Mouse (Mus musculus): ENCODE measurements around the gene Lgr4. TPM values are rescaled to one million over a fixed set of nuclear protein-coding genes. Genes with fewer than 3 reads are reported as not detected.

Lgr4 gene
- polyA plus RNA-seq, 1 experiment: 0.02 TPM

DNA sequence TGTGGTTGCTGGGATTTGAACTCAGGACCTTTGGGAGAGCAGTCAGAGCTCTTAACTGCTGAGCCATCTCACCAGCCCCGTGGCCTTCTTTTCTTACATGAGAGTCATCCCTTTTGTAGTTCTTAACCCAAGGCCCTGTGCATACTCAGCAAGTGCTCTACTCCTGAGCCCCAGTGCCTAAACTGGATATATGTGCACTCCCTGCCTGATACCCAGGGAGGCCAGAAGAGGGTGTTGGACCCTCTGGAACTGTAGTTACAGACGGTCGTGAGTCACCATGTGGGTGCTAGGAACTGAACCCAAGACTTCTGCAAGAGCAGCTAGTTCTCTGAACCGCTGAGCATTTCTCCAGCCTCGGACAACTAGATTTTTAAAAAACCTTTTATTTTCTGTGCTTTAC is 12.9 kb downstream of the Lgr4 start:
- H3K27me3 ChIP-seq (replicated peaks): peaks cover 4% of the 10 kb centered on the region
- peaks cover 17% of the 10 kb centered on the region for H3K4me1 ChIP-seq
- no peaks in the 10 kb centered on the region for H3K9me3 ChIP-seq
- TF ChIP-seq GATA1 (IDR thresholded peaks at IDR 0.05; ENCODE audit: borderline replicate concordance, low read length): no peak
- no peak for TF ChIP-seq FLI1 (IDR thresholded peaks at IDR 0.05; ENCODE audit: low read length)
- no peak overlapping the region for H3K4me3 ChIP-seq (replicated peaks)
- no peaks in the 10 kb centered on the region for H3K36me3 ChIP-seq (replicated peaks; ENCODE audit: low read length)

DNA sequence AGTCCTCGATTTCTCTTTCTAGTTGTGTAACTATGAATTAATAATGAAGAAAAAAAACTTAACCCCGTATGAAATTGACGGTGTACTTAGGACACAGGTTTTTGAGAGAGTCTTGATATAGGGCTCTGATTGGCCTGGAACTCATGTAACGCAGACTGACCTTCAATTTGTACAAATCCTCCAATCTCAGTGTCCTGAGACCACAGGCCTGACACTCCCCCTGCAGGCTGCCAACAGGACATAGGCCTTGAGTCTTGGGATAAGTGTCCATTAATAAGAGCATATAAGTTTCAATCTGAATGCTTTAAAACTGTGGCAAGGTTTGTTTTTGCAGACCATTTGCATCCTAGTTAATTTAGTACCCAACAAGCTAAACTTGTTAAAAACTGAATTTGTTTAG is 13.3 kb downstream of the Lgr4 start:
- TF ChIP-seq FLI1 (IDR thresholded peaks at IDR 0.05; ENCODE audit: low read length) (no peak), GATA1 (IDR thresholded peaks at IDR 0.05; ENCODE audit: borderline replicate concordance, low read length) (no peak)
- no peaks in the 10 kb centered on the region for H3K9me3 ChIP-seq
- no peaks in the 10 kb centered on the region for H3K36me3 ChIP-seq (replicated peaks; ENCODE audit: low read length)
- H3K27me3 ChIP-seq (replicated peaks): peaks cover 4% of the 10 kb centered on the region
- H3K4me3 ChIP-seq (replicated peaks): no peak overlapping the region
- H3K4me1 ChIP-seq: peaks cover 17% of the 10 kb centered on the region

DNA sequence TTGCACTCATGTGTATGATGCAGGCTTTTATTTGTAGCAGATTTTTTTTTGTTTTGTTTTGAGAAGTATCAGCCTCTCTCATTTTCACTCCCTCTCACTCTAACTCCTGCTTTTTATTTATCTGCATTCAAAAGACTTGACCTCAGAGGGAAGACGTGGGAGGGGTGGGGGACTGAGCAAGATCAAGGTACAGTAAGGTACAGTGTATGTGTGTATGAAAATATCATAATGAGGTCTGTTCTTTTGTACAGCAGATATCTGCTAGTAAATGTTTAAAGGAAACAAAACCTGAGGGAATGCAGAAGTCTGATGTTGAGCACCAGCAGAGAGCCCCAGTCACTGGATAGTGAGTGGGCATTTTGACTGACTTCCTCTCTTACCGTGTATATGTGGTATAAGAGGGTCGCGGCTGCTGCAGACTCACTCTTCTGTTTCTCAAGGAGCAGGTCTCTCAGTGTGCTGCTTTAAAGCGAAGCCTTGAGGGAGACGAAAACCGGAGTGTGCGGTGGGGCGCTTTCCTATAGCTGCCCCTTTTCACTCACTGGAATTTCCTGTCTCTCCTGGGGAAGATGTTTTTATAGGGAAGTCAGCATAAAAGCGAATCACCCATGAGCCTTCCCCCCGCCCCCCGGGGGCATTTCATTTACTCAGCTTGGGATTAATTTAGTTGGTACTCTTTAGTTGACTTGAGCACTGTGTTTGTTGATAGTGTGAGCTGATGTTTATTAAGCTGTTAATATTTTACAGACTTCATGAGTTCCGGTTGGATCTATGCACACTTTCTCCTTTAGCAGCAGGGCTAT is 14.7 kb downstream of the Lgr4 start:
- TF ChIP-seq GATA1 (IDR thresholded peaks at IDR 0.05; ENCODE audit: borderline replicate concordance, low read length): no peak
- no peak for TF ChIP-seq FLI1 (IDR thresholded peaks at IDR 0.05; ENCODE audit: low read length)
- Histone ChIP-seq H3K9me3 (no peaks in the 10 kb centered on the region), H3K4me1 (peaks cover 17% of the 10 kb centered on the region), H3K36me3 (replicated peaks; ENCODE audit: low read length) (no peaks in the 10 kb centered on the region), H3K4me3 (replicated peaks) (peak overlapping the region; percentile 74), H3K27me3 (replicated peaks) (peaks cover 4% of the 10 kb centered on the region)

DNA sequence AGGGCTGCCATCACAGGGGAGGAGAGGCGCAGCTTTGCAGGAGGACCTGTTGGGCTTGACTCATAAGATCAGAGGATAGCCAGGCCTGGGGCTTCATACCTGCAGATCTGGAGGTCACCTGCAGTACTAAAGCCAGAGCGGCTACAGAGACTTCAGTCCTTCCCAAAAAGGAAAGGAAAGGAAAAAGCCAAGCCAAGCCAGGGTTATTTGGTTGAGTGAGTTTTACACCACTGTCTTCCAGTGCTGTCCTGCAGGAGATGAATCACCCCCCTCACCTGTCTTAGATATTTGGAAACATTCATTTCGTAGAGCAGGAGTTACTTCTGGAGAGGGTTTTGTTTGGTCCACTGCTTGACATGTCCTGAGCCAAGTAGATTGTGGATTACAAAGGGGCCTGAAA is 15.7 kb downstream of the Lgr4 start:
- TF ChIP-seq GATA1 (IDR thresholded peaks at IDR 0.05; ENCODE audit: borderline replicate concordance, low read length) (no peak), FLI1 (IDR thresholded peaks at IDR 0.05; ENCODE audit: low read length) (no peak)
- Histone ChIP-seq H3K4me3 (replicated peaks) (no peak overlapping the region), H3K36me3 (replicated peaks; ENCODE audit: low read length) (no peaks in the 10 kb centered on the region), H3K4me1 (peaks cover 17% of the 10 kb centered on the region), H3K27me3 (replicated peaks) (peaks cover 4% of the 10 kb centered on the region), H3K9me3 (no peaks in the 10 kb centered on the region)

DNA sequence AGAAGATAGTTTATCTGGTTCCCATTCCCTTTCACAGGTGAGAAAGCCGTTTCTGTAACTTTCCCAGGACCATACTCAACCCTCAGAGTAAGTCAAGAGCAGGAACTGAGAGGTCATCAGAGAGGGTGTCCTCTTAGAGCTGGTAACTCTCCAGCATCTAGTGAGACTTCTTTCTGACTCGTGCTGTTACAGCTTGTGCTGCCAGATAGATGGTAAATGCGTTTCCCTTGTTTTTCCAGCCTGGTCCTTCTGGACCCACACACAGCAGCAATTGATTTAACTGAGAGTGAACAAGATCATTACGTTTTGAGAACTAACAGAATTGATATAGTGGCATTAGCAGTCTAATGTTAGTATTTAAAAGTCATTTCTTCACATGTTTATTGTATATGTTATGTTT is 16.6 kb downstream of the Lgr4 start:
- Histone ChIP-seq H3K27me3 (replicated peaks) (peaks cover 4% of the 10 kb centered on the region), H3K9me3 (no peaks in the 10 kb centered on the region), H3K4me1 (peaks cover 17% of the 10 kb centered on the region), H3K4me3 (replicated peaks) (no peak overlapping the region), H3K36me3 (replicated peaks; ENCODE audit: low read length) (no peaks in the 10 kb centered on the region)
- TF ChIP-seq FLI1 (IDR thresholded peaks at IDR 0.05; ENCODE audit: low read length) (no peak), GATA1 (IDR thresholded peaks at IDR 0.05; ENCODE audit: borderline replicate concordance, low read length) (no peak)

DNA sequence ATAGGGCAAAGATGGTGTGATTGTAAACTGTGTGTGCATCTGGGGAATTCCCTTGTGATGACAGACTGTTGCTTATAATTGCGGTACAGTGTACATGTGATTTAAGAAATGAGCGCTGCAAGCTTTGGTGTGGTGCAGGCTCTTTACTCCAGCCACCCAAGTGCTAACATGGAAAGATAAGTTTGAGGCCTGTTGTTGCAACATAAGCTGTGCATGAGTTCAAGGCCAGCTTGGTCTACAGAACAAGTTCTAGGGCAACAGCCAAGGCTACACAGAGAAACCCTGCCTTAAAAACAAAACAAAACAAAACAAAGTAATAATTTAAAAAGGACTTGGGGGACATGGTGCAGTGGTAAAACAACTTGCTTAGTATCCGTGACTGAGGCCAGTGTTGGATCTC is 17.7 kb downstream of the Lgr4 start:
- no peaks in the 10 kb centered on the region for H3K9me3 ChIP-seq
- peaks cover 2% of the 10 kb centered on the region for H3K27me3 ChIP-seq (replicated peaks)
- no peaks in the 10 kb centered on the region for H3K36me3 ChIP-seq (replicated peaks; ENCODE audit: low read length)
- no peak for TF ChIP-seq GATA1 (IDR thresholded peaks at IDR 0.05; ENCODE audit: borderline replicate concordance, low read length)
- TF ChIP-seq FLI1 (IDR thresholded peaks at IDR 0.05; ENCODE audit: low read length): no peak
- H3K4me3 ChIP-seq (replicated peaks): no peak overlapping the region
- peaks cover 17% of the 10 kb centered on the region for H3K4me1 ChIP-seq

DNA sequence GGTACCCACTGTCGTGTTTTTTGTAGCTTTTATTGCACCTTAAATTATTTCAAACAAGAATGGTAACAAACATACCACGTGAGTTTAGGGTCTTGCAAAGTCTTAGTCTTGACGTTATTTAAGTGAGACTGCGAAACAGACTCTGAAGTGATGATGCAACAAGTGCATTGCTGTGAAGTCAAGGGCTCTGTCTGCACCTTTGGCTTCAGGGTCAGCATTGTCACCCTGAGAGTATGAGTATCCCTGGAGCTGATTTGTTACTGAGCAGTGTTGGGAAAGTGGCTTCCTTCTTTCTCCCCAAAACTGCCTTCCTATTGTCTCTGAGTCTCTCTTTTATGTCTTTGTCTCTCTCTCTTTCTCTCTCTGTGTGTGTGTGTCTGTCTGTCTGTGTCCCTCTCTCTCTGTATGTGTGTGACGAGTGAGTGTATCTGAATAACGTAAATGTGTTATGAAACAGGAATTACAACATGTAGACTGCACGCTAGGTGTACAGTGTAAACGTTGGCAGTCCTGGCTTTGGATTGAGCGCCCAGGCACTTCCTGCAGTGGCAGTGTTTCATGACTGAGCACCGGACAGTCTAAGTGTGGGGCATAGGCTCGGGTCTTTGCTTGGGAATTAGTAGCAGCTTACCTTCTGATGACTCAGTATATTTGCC is 18.4 kb downstream of the Lgr4 start:
- H3K36me3 ChIP-seq (replicated peaks; ENCODE audit: low read length): no peaks in the 10 kb centered on the region
- TF ChIP-seq GATA1 (IDR thresholded peaks at IDR 0.05; ENCODE audit: borderline replicate concordance, low read length): no peak
- TF ChIP-seq FLI1 (IDR thresholded peaks at IDR 0.05; ENCODE audit: low read length): no peak

DNA sequence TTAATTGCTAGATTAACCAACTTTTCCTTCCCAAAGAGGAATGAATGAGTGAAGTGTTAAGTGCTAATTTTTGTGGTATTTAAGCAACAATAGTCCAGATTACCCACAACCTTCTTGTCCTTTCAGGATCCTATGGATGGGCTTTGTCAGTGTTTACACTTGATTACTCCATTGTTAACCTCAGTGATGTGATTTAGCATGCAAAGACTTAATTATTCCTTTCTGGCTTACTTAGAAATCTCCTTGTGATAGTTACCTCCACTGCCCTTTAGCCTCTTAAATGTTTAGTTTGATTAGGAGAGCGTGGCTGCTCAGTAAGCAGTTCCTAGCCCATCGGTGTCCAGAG is 18.9 kb downstream of the Lgr4 start:
- no peak overlapping the region for H3K4me3 ChIP-seq (replicated peaks)
- H3K9me3 ChIP-seq: no peaks in the 10 kb centered on the region

More for the DNA sequence above, 18.4 kb downstream of the Lgr4 start:
- Histone ChIP-seq H3K27me3 (replicated peaks) (peaks cover 2% of the 10 kb centered on the region), H3K9me3 (no peaks in the 10 kb centered on the region), H3K4me1 (peaks cover 17% of the 10 kb centered on the region), H3K4me3 (replicated peaks) (no peak overlapping the region)

DNA sequence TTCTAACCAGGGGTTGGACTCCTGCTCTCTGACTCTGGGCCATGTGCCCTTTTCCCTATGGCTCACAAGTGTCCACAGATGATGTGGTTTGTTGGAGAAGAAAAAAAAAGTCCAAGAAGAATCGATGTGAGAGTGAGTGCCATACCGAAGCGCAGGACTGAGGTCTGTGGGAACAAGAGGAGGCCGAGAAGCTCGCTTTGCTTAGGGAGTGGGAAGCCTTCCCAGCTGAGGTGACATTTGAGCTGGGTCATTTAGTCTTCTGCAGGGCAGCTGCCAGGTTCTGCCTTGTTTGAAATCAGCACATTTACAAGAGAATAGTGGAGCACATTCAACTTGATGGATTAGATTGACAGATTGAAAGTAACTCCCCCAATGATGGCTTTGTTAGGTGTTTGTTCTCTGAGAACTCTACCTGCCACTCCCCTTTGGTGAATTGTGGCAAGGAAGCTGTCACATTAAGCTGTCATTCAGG is 24.6 kb downstream of the Lgr4 start:
- Histone ChIP-seq H3K4me3 (replicated peaks) (no peak overlapping the region), H3K9me3 (peaks cover 4% of the 10 kb centered on the region; the same call in 1 of the 2 replicates)
- TF ChIP-seq FLI1 (IDR thresholded peaks at IDR 0.05; ENCODE audit: low read length) (no peak), GATA1 (IDR thresholded peaks at IDR 0.05; ENCODE audit: borderline replicate concordance, low read length) (no peak)

More for the DNA sequence above, 18.9 kb downstream of the Lgr4 start:
- Histone ChIP-seq H3K4me1 (peaks cover 17% of the 10 kb centered on the region), H3K27me3 (replicated peaks) (peaks cover 2% of the 10 kb centered on the region), H3K36me3 (replicated peaks; ENCODE audit: low read length) (no peaks in the 10 kb centered on the region)
- TF ChIP-seq FLI1 (IDR thresholded peaks at IDR 0.05; ENCODE audit: low read length) (no peak), GATA1 (IDR thresholded peaks at IDR 0.05; ENCODE audit: borderline replicate concordance, low read length) (no peak)

More for the DNA sequence above, 24.6 kb downstream of the Lgr4 start:
- Histone ChIP-seq H3K36me3 (replicated peaks; ENCODE audit: low read length) (no peaks in the 10 kb centered on the region), H3K4me1 (no peaks in the 10 kb centered on the region), H3K27me3 (replicated peaks) (no peaks in the 10 kb centered on the region)

Measured in megakaryocyte, embryonic 14.5 days (primary cell).